Mouse (Mus musculus): Measurements from ENCODE around the gene Cdk1.
A peak's percentile ranks its signal among the peaks of the same experiment; 100 is the strongest.

The Cdk1 gene

GRCm38 (mm10) chr10:69348206-69348605, 4.5 kb downstream of the Cdk1 start:
- DNase-seq (ENCODE audit: extremely low spot score, low read depth, low spot score): no peak

GRCm38 (mm10) chr10:69342328-69342727, 10.4 kb downstream of the Cdk1 start:
- DNase-seq (ENCODE audit: extremely low spot score, low read depth, low spot score): no peak

- no peak for DNase-seq (ENCODE audit: extremely low spot score, low read depth, low spot score)
Measured at GRCm38 (mm10) chr10:69341570-69342227, 11.0 kb downstream of the Cdk1 start.

- DNase-seq (ENCODE audit: extremely low spot score, low read depth, low spot score): no peak
Measured at GRCm38 (mm10) chr10:69340001-69340400, 12.7 kb downstream of the Cdk1 start.

- no peak for DNase-seq (ENCODE audit: extremely low spot score, low read depth, low spot score)
Measured at GRCm38 (mm10) chr10:69336219-69336618, 16.5 kb downstream of the Cdk1 start.

GRCm38 (mm10) chr10:69335611-69336010, 17.1 kb downstream of the Cdk1 start:
- no peak for DNase-seq (ENCODE audit: extremely low spot score, low read depth, low spot score)

- no peak for DNase-seq (ENCODE audit: extremely low spot score, low read depth, low spot score)
Measured at GRCm38 (mm10) chr10:69335195-69335536, 17.6 kb downstream of the Cdk1 start.

GRCm38 (mm10) chr10:69334271-69335194, 18.2 kb downstream of the Cdk1 start:
- DNase-seq (ENCODE audit: extremely low spot score, low read depth, low spot score): no peak

- DNase-seq (ENCODE audit: extremely low spot score, low read depth, low spot score): no peak
Measured at GRCm38 (mm10) chr10:69333212-69333611, 19.5 kb downstream of the Cdk1 start.

GRCm38 (mm10) chr10:69331231-69331630, 21.5 kb downstream of the Cdk1 start:
- no peak for DNase-seq (ENCODE audit: extremely low spot score, low read depth, low spot score)

- no peak for DNase-seq (ENCODE audit: extremely low spot score, low read depth, low spot score)
Measured at GRCm38 (mm10) chr10:69328656-69329046, 24.1 kb downstream of the Cdk1 start.

- DNase-seq (ENCODE audit: extremely low spot score, low read depth, low spot score): no peak
Measured at GRCm38 (mm10) chr10:69328029-69328655, 24.6 kb downstream of the Cdk1 start.

- no peak for DNase-seq (ENCODE audit: extremely low spot score, low read depth, low spot score)
Measured at GRCm38 (mm10) chr10:69327362-69327761, 25.4 kb downstream of the Cdk1 start.

- DNase-seq (ENCODE audit: extremely low spot score, low read depth, low spot score): no peak
Measured at GRCm38 (mm10) chr10:69326433-69326832, 26.3 kb downstream of the Cdk1 start.

- no peak for DNase-seq (ENCODE audit: extremely low spot score, low read depth, low spot score)
Measured at GRCm38 (mm10) chr10:69324816-69325215, 27.9 kb downstream of the Cdk1 start.

GRCm38 (mm10) chr10:69323986-69324385, 28.8 kb downstream of the Cdk1 start:
- no peak for DNase-seq (ENCODE audit: extremely low spot score, low read depth, low spot score)

GRCm38 (mm10) chr10:69321519-69322035, 31.2 kb downstream of the Cdk1 start:
- no peak for DNase-seq (ENCODE audit: extremely low spot score, low read depth, low spot score)

GRCm38 (mm10) chr10:69320667-69321518, 31.8 kb downstream of the Cdk1 start:
- peak; percentile 70 for DNase-seq (ENCODE audit: extremely low spot score, low read depth, low spot score)

- DNase-seq (ENCODE audit: extremely low spot score, low read depth, low spot score): no peak
Measured at GRCm38 (mm10) chr10:69318514-69318913, 34.2 kb downstream of the Cdk1 start.

GRCm38 (mm10) chr10:69313944-69314343, 38.8 kb downstream of the Cdk1 start:
- peak; percentile 46 for DNase-seq (ENCODE audit: extremely low spot score, low read depth, low spot score)

GRCm38 (mm10) chr10:69311867-69312266, 40.9 kb downstream of the Cdk1 start:
- DNase-seq (ENCODE audit: extremely low spot score, low read depth, low spot score): no peak

All from hindlimb bud, embryonic 11.5 days (tissue).